Mouse (Mus musculus): ENCODE measurements around the gene Derl3. TPM values are rescaled to one million over a fixed set of nuclear protein-coding genes. Genes with fewer than 3 reads are reported as not detected.

Derl3 gene
- polyA plus RNA-seq, 1 experiment from 2014 or later, result 3.5 TPM

Other genes with a start within 250 kb of the Derl3 start
- 1.5 and 2.2 TPM in 2 replicates for gene Susd2, start 249.4 kb upstream of the Derl3 start, polyA plus RNA-seq (2016; fragmentation: Nextera tagmentation; extraction: Ambion mirVana)
- 27.2 and 29.3 TPM in 2 replicates for gene Cabin1, start 129.1 kb upstream of the Derl3 start, polyA plus RNA-seq (2016; fragmentation: Nextera tagmentation; extraction: Ambion mirVana)
- gene Ddt, start 120.0 kb upstream of the Derl3 start, polyA plus RNA-seq (2016; fragmentation: Nextera tagmentation; extraction: Ambion mirVana), result 104 and 112 TPM in 2 replicates
- 0.35 TPM in 1 of 2 replicates, not detected in the other for gene Gm20441, start 112.5 kb upstream of the Derl3 start, polyA plus RNA-seq (2016; fragmentation: Nextera tagmentation; extraction: Ambion mirVana)
- gene Gstt3, start 112.0 kb upstream of the Derl3 start, polyA plus RNA-seq (2016; fragmentation: Nextera tagmentation; extraction: Ambion mirVana), result 9.2 and 9.4 TPM in 2 replicates
- 9.2 and 9.8 TPM in 2 replicates for gene Gstt1, start 94.8 kb upstream of the Derl3 start, polyA plus RNA-seq (2016; fragmentation: Nextera tagmentation; extraction: Ambion mirVana)
- gene Gstt4, start 70.9 kb upstream of the Derl3 start, polyA plus RNA-seq (2016; fragmentation: Nextera tagmentation; extraction: Ambion mirVana), result not detected in 2 replicates
- 9.7 and 11.1 TPM in 2 replicates for gene Gstt2, start 56.0 kb upstream of the Derl3 start, polyA plus RNA-seq (2016; fragmentation: Nextera tagmentation; extraction: Ambion mirVana)
- gene Mif, start 33.2 kb upstream of the Derl3 start, polyA plus RNA-seq (2016; fragmentation: Nextera tagmentation; extraction: Ambion mirVana), result 1,855 and 1,928 TPM in 2 replicates
- 252 and 264 TPM in 2 replicates for gene Smarcb1, start 28.2 kb downstream of the Derl3 start, polyA plus RNA-seq (2016; fragmentation: Nextera tagmentation; extraction: Ambion mirVana)
- 5.5 and 8.0 TPM in 2 replicates for gene Chchd10, start 39.7 kb downstream of the Derl3 start, polyA plus RNA-seq (2016; fragmentation: Nextera tagmentation; extraction: Ambion mirVana)
- 96.8 and 107 TPM in 2 replicates for gene Mmp11, start 43.1 kb downstream of the Derl3 start, polyA plus RNA-seq (2016; fragmentation: Nextera tagmentation; extraction: Ambion mirVana)
- 0.32 and 0.50 TPM in 2 replicates for gene Gm867, start 47.3 kb downstream of the Derl3 start, polyA plus RNA-seq (2016; fragmentation: Nextera tagmentation; extraction: Ambion mirVana)
- gene Vpreb3, start 49.6 kb downstream of the Derl3 start, polyA plus RNA-seq (2016; fragmentation: Nextera tagmentation; extraction: Ambion mirVana), result 0.50 and 0.71 TPM in 2 replicates
- gene Gm5134, start 61.1 kb downstream of the Derl3 start, polyA plus RNA-seq (2016; fragmentation: Nextera tagmentation; extraction: Ambion mirVana), result not detected in 2 replicates
- gene Zfp280b, start 139.2 kb downstream of the Derl3 start, polyA plus RNA-seq (2016; fragmentation: Nextera tagmentation; extraction: Ambion mirVana), result 28.5 and 35.2 TPM in 2 replicates
- not detected in 2 replicates for gene Slc5a4b, start 217.5 kb downstream of the Derl3 start, polyA plus RNA-seq (2016; fragmentation: Nextera tagmentation; extraction: Ambion mirVana)

All from limb, embryonic 12.5 days (tissue).